Mouse (Mus musculus) erythroid progenitor cell, adult 5-6 weeks (primary cell): Measurements from ENCODE around the gene Sdc4. TPM values are rescaled to one million over a fixed set of nuclear protein-coding genes. Genes with fewer than 3 reads are reported as not detected.

Experiments
- ATAC-seq: replicated peaks from 2 replicates; pipeline ENCODE4 v1.8.0; 2016; ENCODE audit warnings: moderate number of reproducible peaks, mild to moderate bottlenecking, moderate TSS enrichment, inconsistent platforms; ENCODE audit not compliant: poor library complexity, low FRiP score, severe bottlenecking
- total RNA-seq, 2 experiments: library from RNA; stranded (forward) in 1 of 2; stranded (reverse) in 1 of 2; fragments of 150-400 nt in 1 of 2; fragments of 186-747, 209-891 nt in 1 of 2; gene quantifications; 2 replicates each; pipeline versions ENCODE4 v1.2.3 to v1.2.4; 2015 to 2017; ENCODE audit warnings: low replicate concordance in 2 of 2

Sdc4 gene
- total RNA-seq, 2 experiments from 2014 or later, result 2.5 to 5.7 TPM

- ATAC-seq, result 0 out of 2 replicates have a peak, but pooled peaks have one; percentile 53
These were observed 36.0 kb downstream of the Sdc4 start for GRCm38 (mm10) chr2:164407708-164408107.

DNA sequence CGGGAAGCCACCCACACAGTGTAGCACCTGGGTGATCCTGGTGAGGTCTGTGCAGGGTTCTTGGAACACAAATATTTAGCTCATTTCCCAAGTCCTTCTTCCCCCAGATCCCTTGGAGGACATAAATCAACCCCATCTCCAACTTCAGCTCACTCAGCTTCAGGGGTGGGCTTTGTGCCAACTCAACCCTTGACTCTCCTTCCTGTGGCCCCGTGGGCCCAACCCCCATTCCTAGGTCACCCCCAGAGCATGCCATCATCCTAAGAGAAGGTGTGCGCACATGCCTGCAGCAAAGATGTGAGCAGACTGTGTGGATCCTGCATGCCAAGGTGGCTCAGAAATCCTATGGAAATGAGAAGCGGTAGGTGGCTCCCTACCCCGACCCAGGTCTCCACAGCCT is 38.2 kb downstream of the Sdc4 start:
- ATAC-seq, result no peak

GRCm38 (mm10) chr2:164405060-164405459 is 38.6 kb downstream of the Sdc4 start, which contains the start of gene Matn4:
Matn4 (minus strand) TSS chr2:164405160.
- ATAC-seq, result no peak

DNA sequence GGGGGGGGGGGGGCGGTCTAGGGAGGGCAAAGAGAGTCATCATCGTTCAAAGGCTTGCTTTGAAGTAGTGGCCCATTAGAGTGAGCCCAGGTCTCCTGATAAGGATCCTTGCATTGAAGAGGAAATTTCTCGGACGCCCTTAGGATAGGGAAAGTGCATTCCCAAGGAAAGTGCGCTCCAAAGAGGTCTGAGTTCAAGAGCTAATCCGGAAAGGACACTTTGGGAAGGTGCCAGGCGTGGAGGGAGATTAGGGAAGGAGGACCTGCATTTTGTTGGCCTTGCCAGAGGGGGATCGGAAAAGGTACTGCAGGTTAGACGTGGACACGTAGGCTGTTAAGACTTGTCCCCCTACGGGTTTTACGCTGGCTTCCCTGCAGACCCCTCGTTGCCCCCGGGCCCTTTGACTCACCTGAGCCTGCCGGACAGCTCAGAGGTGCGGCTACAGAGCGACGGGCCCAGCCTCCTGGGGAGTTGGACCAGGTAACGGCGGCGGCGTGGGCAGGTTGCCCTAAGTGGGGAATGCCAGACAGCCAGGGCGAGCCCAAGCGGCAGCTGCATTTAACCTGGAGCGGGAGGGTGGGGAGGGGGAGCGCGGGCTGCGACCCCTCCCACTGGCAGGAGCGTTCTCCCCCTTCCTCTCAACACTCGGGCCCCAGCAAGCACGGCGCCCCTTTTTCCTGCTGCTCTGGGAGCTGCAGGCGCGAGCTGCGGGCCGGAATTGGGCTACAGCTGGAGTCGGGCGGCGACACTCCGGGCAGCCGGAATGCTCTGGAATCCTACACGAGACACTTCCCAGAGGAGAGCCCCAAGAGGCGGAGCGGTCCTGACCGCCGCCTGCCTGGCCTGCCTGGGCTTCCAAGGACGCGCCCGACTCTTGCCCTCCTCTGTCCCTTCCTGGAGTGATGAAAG is 39.4 kb downstream of the Sdc4 start:
- no peak for ATAC-seq

GRCm38 (mm10) chr2:164403396-164404081 is 40.1 kb downstream of the Sdc4 start:
- no peak for ATAC-seq

DNA sequence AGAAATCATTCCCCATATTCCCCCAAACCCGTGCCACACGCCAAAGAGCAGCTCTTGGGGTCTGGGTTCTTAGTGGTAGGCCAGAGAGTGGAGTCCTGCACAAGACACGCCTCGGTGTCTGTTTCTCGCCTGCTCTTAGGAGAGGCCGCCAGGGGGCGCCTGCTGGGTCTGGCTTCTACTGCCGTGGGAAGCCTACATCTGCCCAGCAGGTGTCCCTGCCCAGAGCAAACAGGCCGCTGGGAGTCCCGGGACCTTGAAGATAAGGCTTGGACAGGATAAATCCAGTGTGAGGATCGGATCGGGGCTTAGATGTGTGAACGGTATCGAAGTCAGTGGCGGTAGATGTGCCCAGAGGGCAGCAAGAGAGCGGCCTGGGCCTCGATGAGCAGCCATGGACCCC is 40.8 kb downstream of the Sdc4 start, which contains the start of gene Rbpjl:
Gene Rbpjl, plus strand, starts transcription at position 236 of the 400 bp plus-strand sequence.
- 0 out of 2 replicates have a peak, but pooled peaks have one; percentile 51 for ATAC-seq

DNA sequence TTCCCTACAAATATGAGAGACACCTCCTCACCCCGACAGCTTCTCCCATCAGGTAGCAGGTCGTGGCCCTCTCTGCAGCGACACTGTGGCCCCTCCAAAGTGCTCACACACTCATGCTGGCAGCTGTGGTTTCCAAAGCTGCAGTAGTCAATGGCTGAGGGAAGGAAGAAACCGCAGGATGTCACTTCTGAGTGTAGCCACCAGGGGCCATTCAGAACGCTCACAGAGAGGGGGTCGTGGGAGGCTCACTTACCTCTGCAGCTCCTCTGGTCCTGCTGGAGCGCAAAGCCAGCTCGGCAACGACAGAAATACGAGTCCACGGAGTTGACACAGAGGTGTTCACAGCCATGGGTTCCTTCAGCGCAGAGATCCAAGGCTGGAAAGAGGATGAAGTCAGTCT is 46.8 kb downstream of the Sdc4 start:
- ATAC-seq, result no peak

GRCm38 (mm10) chr2:164396076-164396475 is 47.6 kb downstream of the Sdc4 start:
- no peak for ATAC-seq

- 0 out of 2 replicates have a peak, but pooled peaks have one; percentile 25 for ATAC-seq
These were observed 50.6 kb downstream of the Sdc4 start for GRCm38 (mm10) chr2:164393126-164393525.

DNA sequence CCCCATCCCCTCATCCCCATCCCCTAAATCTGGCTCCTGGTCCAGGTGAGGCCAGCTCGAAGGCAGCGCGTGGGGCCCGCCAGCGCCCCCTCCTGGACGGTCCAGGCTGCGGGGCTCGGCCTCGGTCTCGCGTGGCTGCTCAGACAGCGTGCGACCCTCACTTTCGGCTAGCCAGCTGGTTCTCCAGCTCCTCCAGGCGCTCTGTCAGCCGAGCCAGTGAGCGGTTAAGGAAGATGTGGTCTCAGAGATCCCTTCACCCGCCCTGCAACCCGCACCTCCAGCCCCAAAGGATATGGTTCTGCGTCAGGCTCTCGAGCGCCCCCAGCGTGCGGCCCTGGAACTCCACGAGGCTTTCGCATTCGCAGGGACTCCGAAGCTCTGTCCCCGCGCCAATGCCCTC is 54.2 kb downstream of the Sdc4 start:
- ATAC-seq, result peak; percentile 54; the same call in 1 of the 2 replicates

- ATAC-seq, result no peak
These were observed 54.7 kb downstream of the Sdc4 start, which contains the start of gene Slpi for GRCm38 (mm10) chr2:164389020-164389419. Slpi (minus strand) TSS chr2:164389095.

DNA sequence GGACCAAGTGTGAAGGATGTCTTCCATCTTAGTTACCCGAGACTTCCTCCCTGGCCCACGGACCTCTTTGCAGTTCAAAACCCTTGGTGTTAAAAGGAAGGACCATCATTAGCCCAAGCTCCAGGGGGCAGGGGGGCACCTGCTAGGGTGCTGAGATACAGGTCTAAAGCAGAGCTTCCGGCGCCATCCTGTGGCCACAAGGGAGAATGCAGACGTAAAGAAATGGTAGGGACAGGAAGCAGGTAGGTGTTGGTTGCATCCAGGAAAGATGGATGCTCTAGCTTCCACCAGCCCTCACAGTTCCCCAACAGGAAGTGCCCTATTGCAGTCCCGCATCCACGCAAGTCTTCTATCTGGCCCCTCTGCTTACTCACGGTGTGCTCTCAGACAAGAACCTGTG is 56.7 kb downstream of the Sdc4 start:
- no peak for ATAC-seq

- ATAC-seq, result no peak
These were observed 57.5 kb downstream of the Sdc4 start for GRCm38 (mm10) chr2:164385927-164386763.

DNA sequence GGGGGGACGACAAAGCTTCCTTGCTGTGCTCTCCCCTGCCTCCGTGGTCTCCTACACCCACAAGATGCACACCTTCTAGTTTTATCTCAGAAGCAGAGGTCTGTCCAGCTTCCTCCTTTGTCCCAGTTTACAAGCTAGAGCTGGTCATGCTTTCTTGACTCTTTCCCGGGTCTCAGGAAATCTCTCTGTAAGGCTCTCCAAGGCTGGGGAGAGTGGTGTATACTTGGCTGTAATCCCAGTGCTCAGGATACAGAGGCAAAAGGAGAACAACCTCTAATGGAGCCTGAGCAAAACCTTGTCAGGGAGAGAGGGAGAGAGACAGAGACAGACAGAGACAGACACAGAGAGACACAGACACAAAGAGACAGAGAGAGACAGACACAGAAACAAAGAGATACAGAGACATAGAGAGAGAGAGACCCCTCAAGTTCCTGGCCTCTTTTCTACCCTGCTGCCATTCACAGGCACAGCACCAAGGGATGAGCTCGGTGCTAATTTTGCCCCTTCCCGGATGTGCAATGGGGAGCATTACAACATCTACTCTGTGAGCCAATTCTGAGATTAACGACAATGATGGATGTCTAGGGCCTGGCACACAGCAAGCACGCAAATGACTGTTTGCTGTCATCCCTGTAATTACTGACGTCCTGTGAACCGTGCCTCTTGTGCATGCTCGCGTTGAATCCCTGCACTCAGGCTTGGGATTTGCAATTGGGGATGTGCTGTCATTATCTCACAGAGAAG is 59.9 kb downstream of the Sdc4 start:
- ATAC-seq, result no peak

- ATAC-seq, result no peak
These were observed 60.7 kb downstream of the Sdc4 start for GRCm38 (mm10) chr2:164382971-164383370.

- no peak for ATAC-seq
These were observed 62.0 kb downstream of the Sdc4 start for GRCm38 (mm10) chr2:164381726-164382125.

GRCm38 (mm10) chr2:164377478-164378426 is 65.9 kb downstream of the Sdc4 start:
- no peak for ATAC-seq
